Mouse (Mus musculus): ENCODE data around the gene Sgsm2. TPM values are rescaled to one million over a fixed set of nuclear protein-coding genes. Genes with fewer than 3 reads are reported as not detected.

Sgsm2 gene
- polyA plus RNA-seq, 1 experiment from 2014 or later: 2.5 TPM

GRCm38 (mm10) chr11:74924149-74924548 is 27.3 kb upstream of the Sgsm2 start:
- Histone ChIP-seq H3K4me3 (ENCODE audit: low read depth, low read length) (no peak overlapping the region), H3K27ac (replicated peaks; ENCODE audit: low read depth, low read length) (no peak overlapping the region), H3K4me1 (ENCODE audit: control insufficient read depth, insufficient read depth, low read length) (no peaks in the 10 kb centered on the region), H3K9me3 (replicated peaks; ENCODE audit: control insufficient read depth, low read length) (no peaks in the 10 kb centered on the region), H3K4me2 (ENCODE audit: low read depth, low read length) (no peak overlapping the region), H3K9ac (replicated peaks; ENCODE audit: low read length) (no peak overlapping the region), H3K36me3 (replicated peaks; ENCODE audit: control insufficient read depth, insufficient read depth, low read depth, low read length) (no peaks in the 10 kb centered on the region), H3K27me3 (ENCODE audit: control insufficient read depth, insufficient read depth, low read length) (no peaks in the 10 kb centered on the region)
- DNase-seq (ENCODE audit: low spot score): peak; percentile 8
- WGBS: 57% methylated on average over 4 of the region's 4 CpGs
- no peak for ATAC-seq (replicated peaks; ENCODE audit: insufficient number of reproducible peaks, low FRiP score, low TSS enrichment, low read depth)

- Histone ChIP-seq H3K4me3 (ENCODE audit: low read depth, low read length) (no peak overlapping the region), H3K27me3 (ENCODE audit: control insufficient read depth, insufficient read depth, low read length) (no peaks in the 10 kb centered on the region), H3K4me1 (ENCODE audit: control insufficient read depth, insufficient read depth, low read length) (no peaks in the 10 kb centered on the region), H3K9ac (replicated peaks; ENCODE audit: low read length) (no peak overlapping the region), H3K4me2 (ENCODE audit: low read depth, low read length) (no peak overlapping the region), H3K36me3 (replicated peaks; ENCODE audit: control insufficient read depth, insufficient read depth, low read depth, low read length) (peaks cover 3% of the 10 kb centered on the region), H3K27ac (replicated peaks; ENCODE audit: low read depth, low read length) (no peak overlapping the region), H3K9me3 (replicated peaks; ENCODE audit: control insufficient read depth, low read length) (no peaks in the 10 kb centered on the region)
- ATAC-seq (replicated peaks; ENCODE audit: insufficient number of reproducible peaks, low FRiP score, low TSS enrichment, low read depth): no peak
- DNase-seq (ENCODE audit: low spot score): no peak
- WGBS: 82% methylated on average over 6 of the region's 6 CpGs
Observed at GRCm38 (mm10) chr11:74919249-74919648, 22.4 kb upstream of the Sgsm2 start.

DNA sequence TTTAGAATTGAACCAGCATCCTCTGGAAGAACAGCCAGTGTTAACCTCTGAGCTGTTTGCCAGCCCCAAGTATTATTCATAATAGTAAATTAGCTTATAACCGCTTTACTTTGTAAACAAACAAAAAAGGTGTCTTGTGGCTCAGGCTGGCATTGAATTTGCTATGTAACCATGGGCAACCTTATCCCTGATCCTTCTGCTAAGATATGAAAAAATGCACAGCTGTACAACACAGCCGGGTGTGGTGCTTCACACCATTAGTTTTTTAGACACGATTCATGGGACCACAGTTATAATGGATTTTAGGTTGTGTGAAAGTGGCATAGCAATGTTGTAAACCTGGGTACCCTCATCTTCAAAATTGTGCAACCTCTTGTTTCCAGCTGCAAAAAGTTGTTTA is 15.6 kb upstream of the Sgsm2 start:
- Histone ChIP-seq H3K27ac (replicated peaks; ENCODE audit: low read depth, low read length) (no peak overlapping the region), H3K9ac (replicated peaks; ENCODE audit: low read length) (no peak overlapping the region), H3K4me1 (ENCODE audit: control insufficient read depth, insufficient read depth, low read length) (no peaks in the 10 kb centered on the region), H3K4me2 (ENCODE audit: low read depth, low read length) (no peak overlapping the region), H3K4me3 (ENCODE audit: low read depth, low read length) (no peak overlapping the region), H3K36me3 (replicated peaks; ENCODE audit: control insufficient read depth, insufficient read depth, low read depth, low read length) (peaks cover 8% of the 10 kb centered on the region), H3K9me3 (replicated peaks; ENCODE audit: control insufficient read depth, low read length) (no peaks in the 10 kb centered on the region), H3K27me3 (ENCODE audit: control insufficient read depth, insufficient read depth, low read length) (no peaks in the 10 kb centered on the region)
- no peak for ATAC-seq (replicated peaks; ENCODE audit: insufficient number of reproducible peaks, low FRiP score, low TSS enrichment, low read depth)
- no peak for DNase-seq (ENCODE audit: low spot score)
- WGBS: 88% methylated on average over 3 of the region's 3 CpGs

GRCm38 (mm10) chr11:74909978-74910377 is 13.1 kb upstream of the Sgsm2 start:
- ATAC-seq (replicated peaks; ENCODE audit: insufficient number of reproducible peaks, low FRiP score, low TSS enrichment, low read depth) (no peak), DNase-seq (ENCODE audit: low spot score) (no peak)
- H3K4me2 ChIP-seq (ENCODE audit: low read depth, low read length): no peak overlapping the region
- H3K4me1 ChIP-seq (ENCODE audit: control insufficient read depth, insufficient read depth, low read length): no peaks in the 10 kb centered on the region
- H3K27ac ChIP-seq (replicated peaks; ENCODE audit: low read depth, low read length): no peak overlapping the region
- no peaks in the 10 kb centered on the region for H3K9me3 ChIP-seq (replicated peaks; ENCODE audit: control insufficient read depth, low read length)
- H3K9ac ChIP-seq (replicated peaks; ENCODE audit: low read length): no peak overlapping the region
- peaks cover 9% of the 10 kb centered on the region for H3K36me3 ChIP-seq (replicated peaks; ENCODE audit: control insufficient read depth, insufficient read depth, low read depth, low read length)
- no peaks in the 10 kb centered on the region for H3K27me3 ChIP-seq (ENCODE audit: control insufficient read depth, insufficient read depth, low read length)
- no peak overlapping the region for H3K4me3 ChIP-seq (ENCODE audit: low read depth, low read length)
- WGBS: 83% methylated on average over 4 of the region's 4 CpGs

GRCm38 (mm10) chr11:74908618-74909399 is 11.9 kb upstream of the Sgsm2 start:
- DNase-seq (ENCODE audit: low spot score) (no peak), ATAC-seq (replicated peaks; ENCODE audit: insufficient number of reproducible peaks, low FRiP score, low TSS enrichment, low read depth) (no peak)
- Histone ChIP-seq H3K4me1 (ENCODE audit: control insufficient read depth, insufficient read depth, low read length) (no peaks in the 10 kb centered on the region), H3K4me3 (ENCODE audit: low read depth, low read length) (no peak overlapping the region), H3K27me3 (ENCODE audit: control insufficient read depth, insufficient read depth, low read length) (no peaks in the 10 kb centered on the region), H3K36me3 (replicated peaks; ENCODE audit: control insufficient read depth, insufficient read depth, low read depth, low read length) (peaks cover 9% of the 10 kb centered on the region), H3K9ac (replicated peaks; ENCODE audit: low read length) (no peak overlapping the region), H3K27ac (replicated peaks; ENCODE audit: low read depth, low read length) (no peak overlapping the region), H3K4me2 (ENCODE audit: low read depth, low read length) (no peak overlapping the region), H3K9me3 (replicated peaks; ENCODE audit: control insufficient read depth, low read length) (no peaks in the 10 kb centered on the region)
- WGBS: 75% methylated on average over 12 of the region's 12 CpGs

DNA sequence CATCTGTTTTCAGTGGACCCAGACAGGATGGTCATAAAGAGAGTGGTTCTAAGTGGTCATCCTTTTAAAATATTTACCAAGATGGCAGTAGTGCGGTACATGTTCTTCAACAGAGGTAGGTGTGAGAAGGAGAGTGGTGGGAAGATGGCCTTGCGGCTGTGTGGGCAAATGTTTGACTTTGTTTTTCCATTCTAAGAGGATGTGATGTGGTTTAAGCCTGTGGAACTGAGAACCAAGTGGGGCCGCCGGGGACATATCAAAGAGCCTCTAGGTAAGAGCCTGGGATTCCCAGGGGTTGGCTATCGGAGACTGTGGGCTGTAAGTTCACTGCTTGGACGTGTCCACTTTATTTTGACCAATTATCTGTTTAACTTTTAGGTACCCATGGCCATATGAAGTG is 11.0 kb upstream of the Sgsm2 start:
- H3K4me2 ChIP-seq (ENCODE audit: low read depth, low read length): no peak overlapping the region
- H3K36me3 ChIP-seq (replicated peaks; ENCODE audit: control insufficient read depth, insufficient read depth, low read depth, low read length): peaks cover 9% of the 10 kb centered on the region
- H3K27ac ChIP-seq (replicated peaks; ENCODE audit: low read depth, low read length): no peak overlapping the region
- H3K4me3 ChIP-seq (ENCODE audit: low read depth, low read length): no peak overlapping the region
- no peaks in the 10 kb centered on the region for H3K4me1 ChIP-seq (ENCODE audit: control insufficient read depth, insufficient read depth, low read length)
- WGBS: 89% methylated on average over 6 of the region's 6 CpGs
- DNase-seq (ENCODE audit: low spot score) (no peak), ATAC-seq (replicated peaks; ENCODE audit: insufficient number of reproducible peaks, low FRiP score, low TSS enrichment, low read depth) (no peak)
- no peak overlapping the region for H3K9ac ChIP-seq (replicated peaks; ENCODE audit: low read length)
- H3K9me3 ChIP-seq (replicated peaks; ENCODE audit: control insufficient read depth, low read length): no peaks in the 10 kb centered on the region
- H3K27me3 ChIP-seq (ENCODE audit: control insufficient read depth, insufficient read depth, low read length): no peaks in the 10 kb centered on the region

DNA sequence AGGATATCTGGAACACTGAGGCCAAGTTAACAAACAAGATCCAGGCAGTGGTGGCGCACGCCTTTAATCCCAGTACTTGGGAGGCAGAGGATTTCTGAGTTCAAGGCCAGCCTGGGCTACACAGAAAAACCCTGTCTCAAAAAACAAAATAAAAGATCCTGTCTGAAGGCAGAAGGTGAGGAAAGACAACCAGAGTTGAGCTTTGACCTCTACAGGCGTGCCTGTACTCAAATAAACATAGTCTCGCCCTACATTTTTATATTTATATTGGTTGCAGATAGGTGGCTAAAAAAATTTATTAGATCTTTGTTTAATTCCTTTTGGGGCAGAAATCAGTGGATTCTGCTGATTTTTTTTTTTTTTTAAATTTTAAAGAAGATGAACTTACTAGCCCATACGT is 5.6 kb upstream of the Sgsm2 start:
- Histone ChIP-seq H3K4me3 (ENCODE audit: low read depth, low read length) (no peak overlapping the region), H3K27me3 (ENCODE audit: control insufficient read depth, insufficient read depth, low read length) (no peaks in the 10 kb centered on the region), H3K9ac (replicated peaks; ENCODE audit: low read length) (no peak overlapping the region), H3K9me3 (replicated peaks; ENCODE audit: control insufficient read depth, low read length) (no peaks in the 10 kb centered on the region), H3K36me3 (replicated peaks; ENCODE audit: control insufficient read depth, insufficient read depth, low read depth, low read length) (peaks cover 3% of the 10 kb centered on the region), H3K4me2 (ENCODE audit: low read depth, low read length) (no peak overlapping the region), H3K27ac (replicated peaks; ENCODE audit: low read depth, low read length) (no peak overlapping the region), H3K4me1 (ENCODE audit: control insufficient read depth, insufficient read depth, low read length) (no peaks in the 10 kb centered on the region)
- ATAC-seq (replicated peaks; ENCODE audit: insufficient number of reproducible peaks, low FRiP score, low TSS enrichment, low read depth): no peak
- WGBS: 89% methylated on average over 5 of the region's 5 CpGs
- DNase-seq (ENCODE audit: low spot score): no peak

DNA sequence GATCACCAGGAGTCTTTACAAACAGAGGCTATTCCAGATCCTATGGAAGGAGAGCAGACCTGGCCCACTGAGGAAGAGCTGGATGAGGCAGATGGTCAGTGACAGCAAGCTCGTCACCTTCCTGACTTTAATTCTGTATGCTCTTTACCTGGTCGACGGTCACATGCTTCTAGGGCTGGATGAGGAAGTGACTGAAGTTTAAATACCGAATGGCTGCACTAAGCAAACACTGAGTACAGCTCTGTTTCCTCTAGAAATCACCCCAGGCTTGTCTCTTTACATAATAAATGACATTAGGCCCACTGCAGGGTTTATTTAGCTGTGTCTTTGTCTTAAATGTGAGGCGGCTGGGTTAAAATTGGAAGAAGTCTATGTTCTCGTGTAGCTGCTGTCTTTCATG is 4.7 kb upstream of the Sgsm2 start:
- no peak overlapping the region for H3K27ac ChIP-seq (replicated peaks; ENCODE audit: low read depth, low read length)
- no peak for DNase-seq (ENCODE audit: low spot score)
- H3K9me3 ChIP-seq (replicated peaks; ENCODE audit: control insufficient read depth, low read length): no peaks in the 10 kb centered on the region
- no peak overlapping the region for H3K4me3 ChIP-seq (ENCODE audit: low read depth, low read length)
- H3K4me2 ChIP-seq (ENCODE audit: low read depth, low read length): no peak overlapping the region
- ATAC-seq (replicated peaks; ENCODE audit: insufficient number of reproducible peaks, low FRiP score, low TSS enrichment, low read depth): no peak
- no peak overlapping the region for H3K9ac ChIP-seq (replicated peaks; ENCODE audit: low read length)
- WGBS: 88% methylated on average over 6 of the region's 6 CpGs
- no peaks in the 10 kb centered on the region for H3K27me3 ChIP-seq (ENCODE audit: control insufficient read depth, insufficient read depth, low read length)
- no peaks in the 10 kb centered on the region for H3K4me1 ChIP-seq (ENCODE audit: control insufficient read depth, insufficient read depth, low read length)
- peaks cover 3% of the 10 kb centered on the region for H3K36me3 ChIP-seq (replicated peaks; ENCODE audit: control insufficient read depth, insufficient read depth, low read depth, low read length)
